Mouse (Mus musculus): ENCODE results near the gene Msi2. TPM values are rescaled to one million over a fixed set of nuclear protein-coding genes. Genes with fewer than 3 reads are reported as not detected.
A peak's percentile ranks its signal among the peaks of the same experiment; 100 is the strongest.

Msi2 gene
- polyA plus RNA-seq, 1 experiment from 2014 or later, result 33.1 TPM

- Histone ChIP-seq H3K9ac (replicated peaks; ENCODE audit: low read length) (no peak overlapping the region), H3K4me3 (replicated peaks; ENCODE audit: low read depth, low read length) (no peak overlapping the region), H3K4me2 (ENCODE audit: low read length) (no peak overlapping the region), H3K27me3 (ENCODE audit: control insufficient read depth, insufficient read depth, low read length) (no peaks in the 10 kb centered on the region), H3K9me3 (ENCODE audit: control insufficient read depth, low read length) (no peaks in the 10 kb centered on the region), H3K4me1 (ENCODE audit: control insufficient read depth, insufficient read depth, low read length) (peaks cover 39% of the 10 kb centered on the region), H3K27ac (replicated peaks; ENCODE audit: low read depth, low read length) (peak overlapping the region; percentile 56), H3K36me3 (ENCODE audit: control insufficient read depth, insufficient read depth, low read length) (no peaks in the 10 kb centered on the region)
- DNase-seq (peak; percentile 51), ATAC-seq (ENCODE audit: low FRiP score, low TSS enrichment) (no peak)
- WGBS, result 8% methylated on average over 4 of the region's 4 CpGs
These were observed 88.7 kb downstream of the Msi2 start for GRCm38 (mm10) chr11:88629619-88630018.

- no peak overlapping the region for H3K4me2 ChIP-seq (ENCODE audit: low read length)
- WGBS, result 53% methylated on average over 4 of the region's 4 CpGs
- ATAC-seq (ENCODE audit: low FRiP score, low TSS enrichment) (no peak), DNase-seq (no peak)
- H3K4me3 ChIP-seq (replicated peaks; ENCODE audit: low read depth, low read length), result no peak overlapping the region
- H3K36me3 ChIP-seq (ENCODE audit: control insufficient read depth, insufficient read depth, low read length), result no peaks in the 10 kb centered on the region
- H3K4me1 ChIP-seq (ENCODE audit: control insufficient read depth, insufficient read depth, low read length), result peaks cover 43% of the 10 kb centered on the region
- H3K9ac ChIP-seq (replicated peaks; ENCODE audit: low read length), result no peak overlapping the region
- H3K9me3 ChIP-seq (ENCODE audit: control insufficient read depth, low read length), result no peaks in the 10 kb centered on the region
- H3K27ac ChIP-seq (replicated peaks; ENCODE audit: low read depth, low read length), result peak overlapping the region; percentile 56
- H3K27me3 ChIP-seq (ENCODE audit: control insufficient read depth, insufficient read depth, low read length), result no peaks in the 10 kb centered on the region
These were observed 89.1 kb downstream of the Msi2 start for GRCm38 (mm10) chr11:88629165-88629564.

- H3K27ac ChIP-seq (replicated peaks; ENCODE audit: low read depth, low read length), result peak overlapping the region; percentile 56; the same call in 1 of the 2 replicates
- no peaks in the 10 kb centered on the region for H3K27me3 ChIP-seq (ENCODE audit: control insufficient read depth, insufficient read depth, low read length)
- no peaks in the 10 kb centered on the region for H3K9me3 ChIP-seq (ENCODE audit: control insufficient read depth, low read length)
- H3K4me1 ChIP-seq (ENCODE audit: control insufficient read depth, insufficient read depth, low read length), result peaks cover 47% of the 10 kb centered on the region
- no peak overlapping the region for H3K9ac ChIP-seq (replicated peaks; ENCODE audit: low read length)
- no peaks in the 10 kb centered on the region for H3K36me3 ChIP-seq (ENCODE audit: control insufficient read depth, insufficient read depth, low read length)
- DNase-seq (no peak), ATAC-seq (ENCODE audit: low FRiP score, low TSS enrichment) (no peak)
- H3K4me2 ChIP-seq (ENCODE audit: low read length), result no peak overlapping the region
- no peak overlapping the region for H3K4me3 ChIP-seq (replicated peaks; ENCODE audit: low read depth, low read length)
- 76% methylated on average over 3 of the region's 3 CpGs for WGBS
These were observed 89.6 kb downstream of the Msi2 start for GRCm38 (mm10) chr11:88628676-88629075.

GRCm38 (mm10) chr11:88627327-88627726 lies 91.0 kb downstream of the Msi2 start:
- Histone ChIP-seq H3K4me1 (ENCODE audit: control insufficient read depth, insufficient read depth, low read length) (peaks cover 55% of the 10 kb centered on the region), H3K4me2 (ENCODE audit: low read length) (no peak overlapping the region), H3K9ac (replicated peaks; ENCODE audit: low read length) (no peak overlapping the region), H3K27me3 (ENCODE audit: control insufficient read depth, insufficient read depth, low read length) (no peaks in the 10 kb centered on the region), H3K27ac (replicated peaks; ENCODE audit: low read depth, low read length) (no peak overlapping the region), H3K9me3 (ENCODE audit: control insufficient read depth, low read length) (no peaks in the 10 kb centered on the region), H3K4me3 (replicated peaks; ENCODE audit: low read depth, low read length) (no peak overlapping the region), H3K36me3 (ENCODE audit: control insufficient read depth, insufficient read depth, low read length) (no peaks in the 10 kb centered on the region)
- 73% methylated on average over 7 of the region's 7 CpGs for WGBS
- ATAC-seq (ENCODE audit: low FRiP score, low TSS enrichment) (no peak), DNase-seq (no peak)

GRCm38 (mm10) chr11:88626576-88626975 lies 91.7 kb downstream of the Msi2 start:
- ATAC-seq (ENCODE audit: low FRiP score, low TSS enrichment) (no peak), DNase-seq (no peak)
- no peak overlapping the region for H3K4me3 ChIP-seq (replicated peaks; ENCODE audit: low read depth, low read length)
- H3K36me3 ChIP-seq (ENCODE audit: control insufficient read depth, insufficient read depth, low read length), result no peaks in the 10 kb centered on the region
- no peak overlapping the region for H3K4me2 ChIP-seq (ENCODE audit: low read length)
- WGBS, result 63% methylated on average over 8 of the region's 8 CpGs
- no peak overlapping the region for H3K9ac ChIP-seq (replicated peaks; ENCODE audit: low read length)
- no peak overlapping the region for H3K27ac ChIP-seq (replicated peaks; ENCODE audit: low read depth, low read length)
- peaks cover 55% of the 10 kb centered on the region for H3K4me1 ChIP-seq (ENCODE audit: control insufficient read depth, insufficient read depth, low read length)
- H3K9me3 ChIP-seq (ENCODE audit: control insufficient read depth, low read length), result no peaks in the 10 kb centered on the region
- no peaks in the 10 kb centered on the region for H3K27me3 ChIP-seq (ENCODE audit: control insufficient read depth, insufficient read depth, low read length)

GRCm38 (mm10) chr11:88626061-88626460 lies 92.3 kb downstream of the Msi2 start:
- Histone ChIP-seq H3K36me3 (ENCODE audit: control insufficient read depth, insufficient read depth, low read length) (no peaks in the 10 kb centered on the region), H3K4me3 (replicated peaks; ENCODE audit: low read depth, low read length) (no peak overlapping the region), H3K27ac (replicated peaks; ENCODE audit: low read depth, low read length) (no peak overlapping the region), H3K4me1 (ENCODE audit: control insufficient read depth, insufficient read depth, low read length) (peaks cover 60% of the 10 kb centered on the region), H3K9ac (replicated peaks; ENCODE audit: low read length) (no peak overlapping the region), H3K27me3 (ENCODE audit: control insufficient read depth, insufficient read depth, low read length) (no peaks in the 10 kb centered on the region), H3K4me2 (ENCODE audit: low read length) (no peak overlapping the region), H3K9me3 (ENCODE audit: control insufficient read depth, low read length) (no peaks in the 10 kb centered on the region)
- DNase-seq, result no peak
- 80% methylated on average over 9 of the region's 9 CpGs for WGBS
- ATAC-seq (ENCODE audit: low FRiP score, low TSS enrichment), result no peak

GRCm38 (mm10) chr11:88625063-88625462 lies 93.2 kb downstream of the Msi2 start:
- H3K4me3 ChIP-seq (replicated peaks; ENCODE audit: low read depth, low read length), result no peak overlapping the region
- no peak overlapping the region for H3K4me2 ChIP-seq (ENCODE audit: low read length)
- H3K4me1 ChIP-seq (ENCODE audit: control insufficient read depth, insufficient read depth, low read length), result peaks cover 60% of the 10 kb centered on the region
- DNase-seq (no peak), ATAC-seq (ENCODE audit: low FRiP score, low TSS enrichment) (no peak)
- no peak overlapping the region for H3K27ac ChIP-seq (replicated peaks; ENCODE audit: low read depth, low read length)
- no peaks in the 10 kb centered on the region for H3K27me3 ChIP-seq (ENCODE audit: control insufficient read depth, insufficient read depth, low read length)
- H3K36me3 ChIP-seq (ENCODE audit: control insufficient read depth, insufficient read depth, low read length), result no peaks in the 10 kb centered on the region
- no peak overlapping the region for H3K9ac ChIP-seq (replicated peaks; ENCODE audit: low read length)
- 78% methylated on average over 14 of the region's 14 CpGs for WGBS
- H3K9me3 ChIP-seq (ENCODE audit: control insufficient read depth, low read length), result no peaks in the 10 kb centered on the region

GRCm38 (mm10) chr11:88624627-88625026 lies 93.7 kb downstream of the Msi2 start:
- Histone ChIP-seq H3K27ac (replicated peaks; ENCODE audit: low read depth, low read length) (no peak overlapping the region), H3K27me3 (ENCODE audit: control insufficient read depth, insufficient read depth, low read length) (no peaks in the 10 kb centered on the region), H3K4me2 (ENCODE audit: low read length) (no peak overlapping the region), H3K4me1 (ENCODE audit: control insufficient read depth, insufficient read depth, low read length) (peaks cover 62% of the 10 kb centered on the region), H3K9ac (replicated peaks; ENCODE audit: low read length) (no peak overlapping the region), H3K36me3 (ENCODE audit: control insufficient read depth, insufficient read depth, low read length) (no peaks in the 10 kb centered on the region), H3K4me3 (replicated peaks; ENCODE audit: low read depth, low read length) (no peak overlapping the region), H3K9me3 (ENCODE audit: control insufficient read depth, low read length) (no peaks in the 10 kb centered on the region)
- WGBS, result 72% methylated on average over 6 of the region's 6 CpGs
- ATAC-seq (ENCODE audit: low FRiP score, low TSS enrichment) (no peak), DNase-seq (no peak)

- WGBS, result 80% methylated on average over 6 of the region's 6 CpGs
- no peak overlapping the region for H3K9ac ChIP-seq (replicated peaks; ENCODE audit: low read length)
- no peaks in the 10 kb centered on the region for H3K36me3 ChIP-seq (ENCODE audit: control insufficient read depth, insufficient read depth, low read length)
- no peaks in the 10 kb centered on the region for H3K27me3 ChIP-seq (ENCODE audit: control insufficient read depth, insufficient read depth, low read length)
- no peak overlapping the region for H3K27ac ChIP-seq (replicated peaks; ENCODE audit: low read depth, low read length)
- H3K4me3 ChIP-seq (replicated peaks; ENCODE audit: low read depth, low read length), result no peak overlapping the region
- H3K4me2 ChIP-seq (ENCODE audit: low read length), result no peak overlapping the region
- ATAC-seq (ENCODE audit: low FRiP score, low TSS enrichment), result no peak
- H3K4me1 ChIP-seq (ENCODE audit: control insufficient read depth, insufficient read depth, low read length), result peaks cover 61% of the 10 kb centered on the region
- no peaks in the 10 kb centered on the region for H3K9me3 ChIP-seq (ENCODE audit: control insufficient read depth, low read length)
- no peak for DNase-seq
These were observed 94.6 kb downstream of the Msi2 start for GRCm38 (mm10) chr11:88623671-88624070.
